Mouse (Mus musculus) ES-Bruce4 (cell line): ENCODE measurements around the gene Pcsk4.

Experiments
- CTCF ChIP-seq: IDR thresholded peaks from one replicate; pipeline ENCODE4 v1.8.1; 2011; ENCODE audit warnings: low read depth, low read length
- EP300 ChIP-seq: IDR thresholded peaks from 2 replicates; pipeline ENCODE4 v1.6.1; 2011; ENCODE audit warnings: low read depth, low read length; ENCODE audit not compliant: insufficient read depth
- POLR2A ChIP-seq: IDR thresholded peaks from one replicate; pipeline ENCODE4 v1.8.1; 2011; ENCODE audit warnings: low read length; ENCODE audit not compliant: insufficient read depth

DNA sequence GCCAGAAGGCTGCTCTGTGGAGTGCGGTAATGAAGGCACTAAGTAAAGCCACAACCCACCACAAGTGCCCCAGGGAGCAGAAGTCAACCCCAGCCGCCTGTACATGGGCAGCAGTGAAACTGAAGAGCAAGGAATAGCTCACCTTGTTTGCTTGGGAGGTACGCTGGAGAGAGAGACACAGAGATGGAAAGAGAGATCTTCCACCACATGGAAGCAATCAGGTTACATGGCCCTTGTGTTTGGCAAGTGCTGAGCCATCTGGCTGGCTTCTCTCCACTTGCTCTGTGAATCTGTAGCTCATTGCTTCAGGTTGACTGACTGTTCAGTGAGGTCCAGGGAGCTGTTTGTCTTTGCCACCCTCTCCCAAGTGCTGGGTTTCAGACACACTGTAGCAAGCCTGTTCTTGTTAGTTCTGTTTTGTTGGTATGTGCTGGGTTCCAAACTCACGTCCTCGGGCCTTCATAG is 3.3 kb upstream of the Pcsk4 start:
- TF ChIP-seq EP300 (no peak), POLR2A (no peak), CTCF (no peak)
